Mouse (Mus musculus): ENCODE results near the gene Eif5. TPM values are rescaled to one million over a fixed set of nuclear protein-coding genes. Genes with fewer than 3 reads are reported as not detected.
"Not testable (repeated sequence)": the region's sequence is repeated elsewhere in the genome, so short reads cannot be mapped to it uniquely, and the experiment has no call there.

Eif5 gene
- polyA plus RNA-seq, 1 experiment: 91.1 TPM

DNA sequence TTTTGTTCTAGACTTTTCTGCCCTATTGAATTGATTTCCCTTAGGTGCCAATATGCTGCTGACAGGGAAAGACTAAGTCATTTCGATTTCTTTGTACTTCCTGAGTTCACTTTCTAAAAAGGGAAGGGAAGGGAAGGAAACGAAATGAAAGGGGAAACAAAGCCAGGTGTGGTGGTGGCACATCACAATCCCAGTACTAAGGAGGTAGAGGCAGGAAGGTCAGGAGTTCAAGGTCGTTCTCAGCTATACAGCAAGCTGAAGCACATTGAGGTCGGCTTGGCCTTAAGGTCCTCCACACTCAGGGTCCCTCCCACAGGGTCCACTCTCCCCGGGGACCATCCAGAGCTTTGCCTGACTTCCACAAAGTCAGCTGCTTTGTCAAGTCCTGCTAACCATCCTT, 34.2 kb upstream of the Eif5 start:
- H3K4me1 ChIP-seq (ENCODE audit: control insufficient read depth, insufficient read depth, low read length): no peaks in the 10 kb centered on the region
- no peak for DNase-seq
- H3K4me3 ChIP-seq (ENCODE audit: insufficient read depth, low read depth, low read length): no peak overlapping the region
- no peak for TF ChIP-seq POLR2A (IDR thresholded peaks at IDR 0.05; ENCODE audit: low read depth, low read length)
- no peak for TF ChIP-seq CTCF (conservative IDR thresholded peaks at IDR 0.05; ENCODE audit: insufficient read depth, insufficient read length, low read depth, low read length)
- no peaks in the 10 kb centered on the region for H3K27me3 ChIP-seq (replicated peaks; ENCODE audit: control insufficient read depth, insufficient read depth, low read length)
- H3K36me3 ChIP-seq (ENCODE audit: control insufficient read depth, insufficient read depth, low read length): no peaks in the 10 kb centered on the region
- no peak overlapping the region for H3K27ac ChIP-seq (ENCODE audit: insufficient read depth, low read depth, low read length)
- WGBS: 63% methylated on average over 5 of the region's 5 CpGs

DNA sequence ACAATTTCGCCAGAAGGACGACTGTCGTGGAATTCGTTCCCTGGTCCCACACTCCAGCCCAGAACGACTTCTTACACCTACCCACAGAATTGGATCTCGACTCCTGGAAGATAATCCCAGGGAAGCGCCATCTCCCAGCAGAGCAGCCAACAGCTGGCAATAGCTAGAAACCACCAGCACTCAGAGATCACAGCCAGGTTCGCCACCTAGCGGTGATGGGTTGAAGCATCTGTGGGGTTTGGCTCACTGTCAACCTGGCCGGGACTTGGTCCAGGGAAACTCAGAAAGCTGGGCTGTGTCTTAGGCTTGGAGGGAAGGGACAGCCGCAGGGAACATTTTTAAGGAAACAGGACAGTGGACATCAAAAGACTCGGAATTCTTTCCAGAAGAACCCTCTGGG, 32.9 kb upstream of the Eif5 start:
- H3K4me1 ChIP-seq (ENCODE audit: control insufficient read depth, insufficient read depth, low read length): no peaks in the 10 kb centered on the region
- DNase-seq: peak; percentile 98
- TF ChIP-seq POLR2A (IDR thresholded peaks at IDR 0.05; ENCODE audit: low read depth, low read length): no peak
- TF ChIP-seq CTCF (conservative IDR thresholded peaks at IDR 0.05; ENCODE audit: insufficient read depth, insufficient read length, low read depth, low read length): peak; percentile 95
- no peaks in the 10 kb centered on the region for H3K36me3 ChIP-seq (ENCODE audit: control insufficient read depth, insufficient read depth, low read length)
- no peak overlapping the region for H3K27ac ChIP-seq (ENCODE audit: insufficient read depth, low read depth, low read length)
- no peak overlapping the region for H3K4me3 ChIP-seq (ENCODE audit: insufficient read depth, low read depth, low read length)
- WGBS: 1% methylated on average over 12 of the region's 12 CpGs
- no peaks in the 10 kb centered on the region for H3K27me3 ChIP-seq (replicated peaks; ENCODE audit: control insufficient read depth, insufficient read depth, low read length)

DNA sequence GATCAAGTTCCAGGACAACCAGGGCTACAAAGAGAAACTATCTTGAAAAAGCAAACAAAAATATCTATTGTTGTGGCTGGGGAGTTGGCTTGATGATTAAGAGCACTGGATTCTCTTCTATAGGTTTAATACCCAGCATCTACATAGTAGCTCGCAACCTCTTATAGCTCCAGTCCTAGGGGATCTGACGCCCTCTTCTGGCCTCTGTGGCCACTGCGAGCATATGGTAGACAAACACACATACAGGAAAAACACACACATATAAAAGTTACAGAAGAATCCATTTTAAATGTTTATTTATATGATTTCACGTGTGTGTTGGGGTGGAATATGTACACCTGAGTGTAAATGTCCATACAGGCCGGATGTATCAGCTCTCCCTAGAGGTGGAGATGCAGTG, 30.8 kb upstream of the Eif5 start:
- Histone ChIP-seq H3K36me3 (ENCODE audit: control insufficient read depth, insufficient read depth, low read length) (no peaks in the 10 kb centered on the region), H3K27me3 (replicated peaks; ENCODE audit: control insufficient read depth, insufficient read depth, low read length) (no peaks in the 10 kb centered on the region), H3K4me1 (ENCODE audit: control insufficient read depth, insufficient read depth, low read length) (no peaks in the 10 kb centered on the region), H3K27ac (ENCODE audit: insufficient read depth, low read depth, low read length) (no peak overlapping the region), H3K4me3 (ENCODE audit: insufficient read depth, low read depth, low read length) (no peak overlapping the region)
- TF ChIP-seq POLR2A (IDR thresholded peaks at IDR 0.05; ENCODE audit: low read depth, low read length): no peak
- TF ChIP-seq CTCF (conservative IDR thresholded peaks at IDR 0.05; ENCODE audit: insufficient read depth, insufficient read length, low read depth, low read length): no peak
- no peak for DNase-seq
- WGBS: 66% methylated on average over 5 of the region's 5 CpGs

DNA sequence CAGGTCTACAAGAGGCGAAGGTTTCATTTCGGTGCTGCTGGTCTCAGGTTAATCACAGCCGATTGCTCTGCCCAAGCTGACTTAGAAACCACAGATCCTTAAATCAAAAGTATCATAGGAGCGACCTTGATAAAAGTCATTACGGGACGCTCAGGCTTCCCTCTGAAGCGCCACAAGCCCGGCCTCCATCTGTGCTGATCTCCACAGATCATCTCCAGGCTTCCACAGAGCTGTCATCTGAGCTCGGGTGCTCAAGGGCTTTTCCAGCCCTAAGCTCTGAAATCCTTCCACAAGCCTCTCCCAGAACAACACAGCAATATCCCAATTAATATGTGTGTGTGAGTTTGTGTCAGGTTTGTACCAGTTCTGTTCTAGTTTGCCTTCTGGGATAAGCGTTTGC, 29.9 kb upstream of the Eif5 start:
- Histone ChIP-seq H3K4me1 (ENCODE audit: control insufficient read depth, insufficient read depth, low read length) (no peaks in the 10 kb centered on the region), H3K4me3 (ENCODE audit: insufficient read depth, low read depth, low read length) (no peak overlapping the region), H3K27ac (ENCODE audit: insufficient read depth, low read depth, low read length) (no peak overlapping the region), H3K36me3 (ENCODE audit: control insufficient read depth, insufficient read depth, low read length) (no peaks in the 10 kb centered on the region), H3K27me3 (replicated peaks; ENCODE audit: control insufficient read depth, insufficient read depth, low read length) (no peaks in the 10 kb centered on the region)
- DNase-seq: no peak
- 85% methylated on average over 10 of the region's 10 CpGs for WGBS
- TF ChIP-seq POLR2A (IDR thresholded peaks at IDR 0.05; ENCODE audit: low read depth, low read length): no peak
- TF ChIP-seq CTCF (conservative IDR thresholded peaks at IDR 0.05; ENCODE audit: insufficient read depth, insufficient read length, low read depth, low read length): no peak

DNA sequence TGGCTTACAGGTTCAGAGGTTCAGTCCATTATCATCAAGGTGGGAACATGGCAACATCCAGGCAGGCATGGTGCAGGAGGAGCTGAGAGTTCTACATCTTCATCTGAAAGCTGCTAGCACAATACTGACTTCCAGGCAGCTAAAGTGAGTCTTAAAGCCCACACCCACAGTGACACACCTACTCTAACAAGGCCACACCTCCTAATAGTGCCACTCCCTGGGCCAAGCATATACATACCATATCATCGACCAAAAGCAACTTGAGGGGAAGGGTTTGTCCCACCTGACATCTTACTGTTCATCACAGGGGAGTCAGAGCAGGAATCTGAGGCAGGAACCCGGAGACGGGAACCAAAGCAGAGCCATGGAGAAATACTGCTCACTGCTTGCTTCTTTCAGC, 29.4 kb upstream of the Eif5 start:
- not testable (repeated sequence) for H3K27ac ChIP-seq (ENCODE audit: insufficient read depth, low read depth, low read length); H3K27me3 ChIP-seq (replicated peaks; ENCODE audit: control insufficient read depth, insufficient read depth, low read length); H3K36me3 ChIP-seq (ENCODE audit: control insufficient read depth, insufficient read depth, low read length); H3K4me3 ChIP-seq (ENCODE audit: insufficient read depth, low read depth, low read length); DNase-seq; H3K4me1 ChIP-seq (ENCODE audit: control insufficient read depth, insufficient read depth, low read length)
- WGBS: 72% methylated on average over 3 of the region's 3 CpGs

DNA sequence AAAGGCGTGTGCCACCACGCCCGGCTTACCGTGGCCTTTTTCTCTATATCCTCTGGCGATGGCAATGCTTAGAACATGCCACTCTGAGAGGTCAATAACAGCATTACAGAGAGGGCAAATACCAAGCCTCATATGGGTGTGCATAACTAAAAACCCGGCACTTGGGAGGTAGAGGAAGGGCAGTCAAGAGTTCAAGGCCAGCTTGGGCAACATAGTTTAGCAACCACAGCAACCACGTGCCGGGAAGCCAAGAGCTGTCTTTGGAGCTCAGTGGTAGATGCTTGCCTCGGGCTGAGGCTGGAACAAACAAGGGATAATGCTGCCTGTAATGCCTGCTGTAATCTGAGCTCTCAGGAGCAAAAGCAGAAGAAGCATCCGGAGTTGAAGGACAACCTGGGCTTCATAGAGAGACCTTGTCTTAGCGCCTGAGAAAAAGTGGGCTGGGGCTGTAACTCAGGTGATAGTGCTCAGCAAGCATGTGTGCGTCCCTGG, 25.2 kb upstream of the Eif5 start:
- Histone ChIP-seq H3K4me3 (ENCODE audit: insufficient read depth, low read depth, low read length) (no peak overlapping the region), H3K36me3 (ENCODE audit: control insufficient read depth, insufficient read depth, low read length) (no peaks in the 10 kb centered on the region), H3K4me1 (ENCODE audit: control insufficient read depth, insufficient read depth, low read length) (peaks cover 17% of the 10 kb centered on the region), H3K27ac (ENCODE audit: insufficient read depth, low read depth, low read length) (no peak overlapping the region), H3K27me3 (replicated peaks; ENCODE audit: control insufficient read depth, insufficient read depth, low read length) (no peaks in the 10 kb centered on the region)
- no peak for TF ChIP-seq CTCF (conservative IDR thresholded peaks at IDR 0.05; ENCODE audit: insufficient read depth, insufficient read length, low read depth, low read length)
- no peak for TF ChIP-seq POLR2A (IDR thresholded peaks at IDR 0.05; ENCODE audit: low read depth, low read length)
- 83% methylated on average over 12 of the region's 12 CpGs for WGBS
- no peak for DNase-seq

DNA sequence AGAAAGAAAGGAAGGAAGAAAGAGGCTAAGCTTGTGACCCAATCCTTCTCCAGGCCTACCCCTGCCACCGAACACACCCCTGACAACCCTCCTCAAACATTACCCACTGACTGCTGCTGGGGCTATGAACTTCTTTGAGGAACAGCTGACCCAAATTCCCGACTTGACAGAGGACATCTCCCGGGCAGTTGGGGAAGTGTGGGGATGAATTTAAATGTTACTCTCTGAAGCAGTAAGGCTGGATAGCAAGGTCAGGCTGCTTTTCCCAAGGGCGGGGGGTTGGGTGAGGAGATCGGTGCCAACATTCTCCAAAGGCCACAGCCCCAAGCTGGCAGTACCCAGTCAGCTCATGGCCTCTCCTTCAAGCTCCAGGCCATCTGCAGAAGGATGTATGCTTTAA, 24.1 kb upstream of the Eif5 start:
- Histone ChIP-seq H3K27ac (ENCODE audit: insufficient read depth, low read depth, low read length) (peak overlapping the region; percentile 75), H3K4me3 (ENCODE audit: insufficient read depth, low read depth, low read length) (no peak overlapping the region)
- 38% methylated on average over 5 of the region's 5 CpGs for WGBS

More for the DNA sequence above, 24.1 kb upstream of the Eif5 start:
- H3K27me3 ChIP-seq (replicated peaks; ENCODE audit: control insufficient read depth, insufficient read depth, low read length): no peaks in the 10 kb centered on the region
- TF ChIP-seq CTCF (conservative IDR thresholded peaks at IDR 0.05; ENCODE audit: insufficient read depth, insufficient read length, low read depth, low read length): no peak
- TF ChIP-seq POLR2A (IDR thresholded peaks at IDR 0.05; ENCODE audit: low read depth, low read length): no peak
- H3K4me1 ChIP-seq (ENCODE audit: control insufficient read depth, insufficient read depth, low read length): peaks cover 17% of the 10 kb centered on the region
- DNase-seq: peak; percentile 71
- no peaks in the 10 kb centered on the region for H3K36me3 ChIP-seq (ENCODE audit: control insufficient read depth, insufficient read depth, low read length)
